Mouse (Mus musculus): Measurements from ENCODE around the gene Nmrk2.

DNA sequence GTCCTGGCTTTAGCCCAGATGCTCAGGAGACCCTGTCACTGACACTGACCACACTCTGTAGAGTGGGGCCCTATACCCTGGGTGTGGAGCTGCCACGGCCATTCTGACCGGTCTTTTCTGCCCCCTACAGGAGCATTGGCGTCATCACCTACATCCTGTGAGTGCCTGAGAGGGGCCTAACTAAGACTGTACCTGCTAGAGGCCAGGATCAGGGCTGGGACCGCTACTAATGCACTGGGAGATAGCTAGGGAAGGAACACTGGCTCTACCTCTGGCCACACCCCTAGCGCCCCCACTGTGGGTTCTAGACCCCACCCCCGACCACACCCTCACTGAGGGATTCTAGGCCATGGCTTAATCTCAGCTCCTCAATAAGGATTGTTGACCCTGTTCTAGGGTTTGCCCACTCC lies 10.9 kb downstream of the Nmrk2 start:
- peak; percentile 51 for TF ChIP-seq CTCF (IDR thresholded peaks at IDR 0.05; ENCODE audit: low read depth)
- no peak for TF ChIP-seq EP300 (IDR thresholded peaks at IDR 0.05; ENCODE audit: low read depth)
